Mouse (Mus musculus) thymus, adult 18-20 months (tissue): Measurements from ENCODE around the gene Etv4.

Source experiments
- DNase-seq, 2 experiments: peaks; one replicate each; pipeline ENCODE4 v3.0.0; 2022; ENCODE audit warnings: mixed read lengths in 2 of 2

Gene Etv4

GRCm38 (mm10) chr11:101785852-101786205, 658 bp upstream of the Etv4 start:
- no peak for DNase-seq

- DNase-seq, result no peak
These were observed 556 bp downstream of the Etv4 start for GRCm38 (mm10) chr11:101784488-101785142.

GRCm38 (mm10) chr11:101784072-101784471, 1.1 kb downstream of the Etv4 start:
- no peak for DNase-seq

GRCm38 (mm10) chr11:101783584-101783983, 1.6 kb downstream of the Etv4 start:
- no peak for DNase-seq

GRCm38 (mm10) chr11:101783135-101783534, 2.0 kb downstream of the Etv4 start:
- no peak for DNase-seq

GRCm38 (mm10) chr11:101776846-101777245, 8.3 kb downstream of the Etv4 start:
- no peak for DNase-seq

- DNase-seq, result no peak
These were observed 12.7 kb downstream of the Etv4 start for GRCm38 (mm10) chr11:101772449-101772848.

GRCm38 (mm10) chr11:101772027-101772426, 13.1 kb downstream of the Etv4 start:
- DNase-seq, result no peak

- DNase-seq, result no peak
These were observed 14.9 kb downstream of the Etv4 start for GRCm38 (mm10) chr11:101770266-101770665.

- DNase-seq, result no peak
These were observed 16.4 kb downstream of the Etv4 start for GRCm38 (mm10) chr11:101768721-101769120.

GRCm38 (mm10) chr11:101767326-101767725, 17.8 kb downstream of the Etv4 start:
- DNase-seq, result no peak

- no peak for DNase-seq
These were observed 20.6 kb downstream of the Etv4 start for GRCm38 (mm10) chr11:101764546-101764945.

GRCm38 (mm10) chr11:101763723-101764122, 21.4 kb downstream of the Etv4 start:
- no peak for DNase-seq

GRCm38 (mm10) chr11:101759530-101759929, 25.6 kb downstream of the Etv4 start:
- DNase-seq, result no peak

- DNase-seq, result no peak
These were observed 26.7 kb downstream of the Etv4 start for GRCm38 (mm10) chr11:101758431-101758830.

- no peak for DNase-seq
These were observed 27.8 kb downstream of the Etv4 start for GRCm38 (mm10) chr11:101757366-101757765.

- no peak for DNase-seq
These were observed 28.6 kb downstream of the Etv4 start for GRCm38 (mm10) chr11:101756616-101757015.

GRCm38 (mm10) chr11:101733596-101733995, 51.6 kb downstream of the Etv4 start:
- no peak for DNase-seq

- DNase-seq, result peak; percentile 90 to 94
These were observed 52.4 kb downstream of the Etv4 start, which contains the start of gene Dhx8 for GRCm38 (mm10) chr11:101732518-101733440. Dhx8 (plus strand) TSS chr11:101732919.

- DNase-seq, result no peak
These were observed 55.9 kb downstream of the Etv4 start for GRCm38 (mm10) chr11:101729308-101729707.

- DNase-seq, result no peak
These were observed 58.4 kb downstream of the Etv4 start for GRCm38 (mm10) chr11:101726765-101727164.

- DNase-seq, result no peak
These were observed 60.1 kb downstream of the Etv4 start for GRCm38 (mm10) chr11:101725043-101725442.

- DNase-seq, result no peak
These were observed 65.1 kb downstream of the Etv4 start for GRCm38 (mm10) chr11:101719986-101720520.
